Mouse (Mus musculus) 416B (cell line): ENCODE measurements around the gene Ankdd1b.

Source experiments
- DNase-seq: peaks from one replicate; pipeline ENCODE4 v3.0.0; 2011; ENCODE audit warnings: low read depth

Gene Ankdd1b

DNA sequence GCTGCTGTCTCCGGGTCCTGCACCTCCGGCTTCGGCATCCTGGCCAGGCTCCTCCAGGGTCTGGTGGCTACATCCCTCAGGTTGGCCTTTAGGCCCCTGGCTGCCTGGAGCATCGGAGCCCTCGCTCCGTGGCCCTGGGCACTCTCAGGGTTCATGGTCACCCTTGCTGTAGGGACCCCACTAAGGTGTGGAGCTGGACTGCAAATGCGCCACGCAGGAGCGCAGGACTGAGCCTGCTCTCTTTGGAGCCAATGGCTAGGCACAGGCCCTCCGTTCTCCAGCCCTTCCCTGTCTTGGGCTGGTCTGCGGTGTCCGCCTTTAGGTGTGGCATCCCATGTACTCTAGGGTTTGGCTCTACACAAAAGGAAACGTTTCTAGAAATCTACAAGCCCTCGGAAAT is at the start of gene Ankdd1b:
Gene Ankdd1b, minus strand, starts transcription at position 242 of the 400 bp plus-strand sequence.
- no peak for DNase-seq

DNA sequence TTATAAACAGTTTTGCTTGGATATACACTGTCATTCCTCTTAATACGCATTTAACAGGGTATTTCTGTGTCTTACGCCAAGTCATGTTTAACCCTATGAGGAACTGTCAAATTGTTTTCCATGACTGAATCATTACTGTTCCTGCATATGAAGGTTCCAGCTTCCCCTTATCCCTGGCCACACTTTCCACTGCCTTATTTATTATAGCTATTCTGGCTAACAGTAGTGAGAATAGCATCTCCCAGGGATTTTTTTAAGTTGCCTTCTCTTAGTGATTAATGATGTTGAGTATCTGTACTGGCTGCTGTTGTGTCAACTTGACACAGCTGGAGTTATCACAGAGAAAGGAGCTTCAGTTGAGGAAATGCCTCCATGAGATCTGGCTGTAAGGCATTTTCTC is 46.3 kb upstream of the Ankdd1b start:
- no peak for DNase-seq

DNA sequence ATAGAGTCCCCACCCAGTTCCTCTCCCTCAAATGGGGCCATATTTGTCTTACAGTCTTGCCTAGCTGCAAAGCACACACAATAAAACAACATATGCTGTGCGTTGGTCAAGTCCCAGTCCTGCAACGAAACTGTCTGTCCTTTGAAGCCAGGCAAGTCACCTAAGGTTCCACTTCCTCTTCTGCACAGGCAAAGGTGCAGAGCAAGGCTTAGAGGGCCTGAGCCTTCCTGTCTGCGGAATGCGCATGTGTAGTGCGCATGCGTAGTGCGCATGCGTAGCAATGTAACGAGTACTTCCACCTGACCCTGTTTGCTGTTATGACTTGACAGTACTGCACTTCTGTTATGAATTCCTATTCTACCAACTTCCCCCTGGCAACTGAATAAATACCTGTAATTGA is 45.3 kb upstream of the Ankdd1b start:
- no peak for DNase-seq

DNA sequence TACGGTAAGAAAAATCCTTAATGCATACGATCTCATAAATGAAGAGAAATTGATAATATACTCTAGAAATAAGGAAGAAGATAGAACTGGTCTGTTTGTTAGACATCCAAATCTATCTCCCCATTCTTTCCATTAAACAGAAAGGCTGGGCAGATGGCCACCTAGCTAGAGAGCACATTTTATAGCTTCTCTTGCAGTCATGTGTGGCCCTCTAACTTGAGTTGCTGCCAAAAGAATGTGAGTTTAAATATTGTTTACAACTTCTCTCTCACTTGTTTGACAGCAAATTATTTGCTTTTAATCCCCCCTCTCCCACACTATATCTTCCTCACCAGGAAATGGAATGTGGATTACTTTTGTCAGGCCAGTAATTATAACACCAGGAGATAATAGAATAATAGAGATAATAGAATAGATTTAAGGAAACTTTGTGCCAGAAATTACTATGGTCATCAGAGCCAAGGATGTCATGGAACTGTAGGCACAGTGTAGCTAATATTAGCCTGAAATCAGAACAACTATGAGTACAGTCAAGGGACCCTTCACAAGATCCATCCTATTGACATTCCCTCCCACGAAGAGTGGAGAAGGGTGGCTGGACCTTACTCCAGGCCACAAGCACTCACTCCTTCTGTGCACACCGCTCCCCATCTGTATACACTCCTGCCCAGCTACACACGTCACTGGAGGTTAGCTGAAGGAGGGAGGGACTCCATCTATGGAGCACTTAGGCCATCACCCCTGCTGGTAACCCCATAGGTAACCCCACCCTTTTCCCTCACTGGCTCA is 43.4 kb upstream of the Ankdd1b start:
- no peak for DNase-seq

DNA sequence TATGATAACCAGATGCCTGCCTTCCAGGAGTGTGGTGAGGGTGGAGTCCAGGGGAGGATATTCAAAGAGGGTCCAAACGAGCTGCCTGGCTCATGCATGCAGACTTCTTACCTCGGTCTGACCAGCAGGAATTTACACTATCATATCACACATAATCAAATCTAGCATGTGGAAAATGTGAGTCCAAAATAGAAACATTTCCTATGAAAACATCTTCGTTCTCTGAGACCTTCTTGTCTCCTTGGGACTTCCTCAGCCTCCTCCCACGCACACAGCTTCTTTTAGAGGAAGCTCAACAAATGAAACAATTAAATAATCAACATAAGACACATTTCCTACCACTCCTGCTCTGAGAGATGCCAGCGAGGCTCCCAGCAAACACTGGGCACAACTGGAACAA is 40.9 kb upstream of the Ankdd1b start:
- DNase-seq: peak; percentile 54

DNA sequence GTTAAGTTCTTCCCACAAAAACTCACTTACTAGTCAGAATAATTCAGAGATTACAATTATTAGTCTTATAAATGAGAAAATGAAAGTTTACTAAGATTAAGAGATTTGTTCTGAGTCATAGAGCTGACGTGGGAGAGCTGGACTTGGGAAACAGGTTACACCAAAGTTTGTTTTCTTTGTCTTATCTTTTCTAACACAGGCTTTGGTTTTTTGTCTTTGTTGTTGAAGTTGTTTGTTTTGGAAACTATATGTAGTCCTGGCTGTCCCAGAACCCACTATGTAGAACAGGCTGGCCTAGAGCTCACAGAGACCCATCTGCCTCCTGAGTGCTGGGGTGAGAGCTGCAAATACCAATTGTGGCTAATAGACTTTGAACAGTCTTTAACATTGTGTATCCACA is 40.3 kb upstream of the Ankdd1b start:
- peak; percentile 84 for DNase-seq

DNA sequence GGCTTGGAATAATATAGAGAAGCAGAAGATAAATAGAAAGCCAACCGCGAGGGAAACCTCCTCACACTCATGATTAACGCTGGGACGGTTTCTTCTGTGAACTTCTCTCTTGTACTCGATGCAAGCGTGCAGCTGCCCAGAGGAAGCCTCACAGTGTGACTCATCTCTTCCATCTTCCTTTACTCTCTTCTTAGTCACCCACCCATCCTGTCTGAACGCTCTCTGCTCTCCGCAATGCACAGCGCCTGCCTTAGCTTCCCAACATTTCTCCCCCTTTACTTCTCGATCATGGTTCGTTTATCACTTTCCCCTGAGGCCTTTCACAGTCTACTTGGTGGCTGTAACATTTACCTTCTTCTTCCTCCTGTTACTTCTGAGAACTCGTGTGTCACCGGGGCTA is 39.6 kb upstream of the Ankdd1b start:
- peak; percentile 98 for DNase-seq

DNA sequence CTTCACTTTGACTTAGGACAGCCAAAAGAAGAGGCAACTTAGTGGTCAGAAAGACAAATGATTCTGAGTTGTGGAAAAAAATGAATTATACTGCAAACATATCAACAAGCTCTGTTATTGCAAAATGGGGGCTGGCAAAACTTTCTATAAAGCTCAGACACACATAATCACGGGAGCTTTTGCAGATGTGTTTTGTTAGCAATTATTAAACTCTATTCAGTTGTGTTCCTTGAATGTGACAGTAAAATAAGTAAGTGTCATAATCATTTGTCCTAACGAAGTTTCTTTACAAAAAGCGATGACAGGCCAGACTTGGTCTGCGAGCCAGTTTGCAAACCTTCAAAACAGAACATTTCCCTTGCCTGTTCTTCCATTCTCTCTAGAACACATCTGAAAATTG is 36.5 kb upstream of the Ankdd1b start:
- DNase-seq: no peak

DNA sequence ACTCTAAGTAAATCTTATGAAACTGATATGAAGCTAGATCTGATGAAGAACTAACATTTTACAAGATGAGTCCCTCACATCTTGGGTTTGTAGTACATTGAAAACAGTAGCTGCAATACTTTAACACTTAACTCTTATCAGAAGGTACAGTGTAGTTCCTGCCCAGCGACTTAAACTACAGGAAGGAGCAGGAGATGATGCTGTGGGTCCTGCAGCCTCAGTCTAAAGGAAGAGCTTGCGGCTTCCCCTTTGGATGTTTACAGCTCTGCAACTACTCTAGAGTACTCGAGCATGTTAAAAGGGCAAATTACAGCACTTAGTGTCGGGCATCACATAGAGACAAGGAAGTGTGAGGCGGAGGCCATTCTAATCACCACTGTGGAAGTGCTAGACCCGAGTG is 35.3 kb upstream of the Ankdd1b start:
- peak; percentile 56 for DNase-seq

DNA sequence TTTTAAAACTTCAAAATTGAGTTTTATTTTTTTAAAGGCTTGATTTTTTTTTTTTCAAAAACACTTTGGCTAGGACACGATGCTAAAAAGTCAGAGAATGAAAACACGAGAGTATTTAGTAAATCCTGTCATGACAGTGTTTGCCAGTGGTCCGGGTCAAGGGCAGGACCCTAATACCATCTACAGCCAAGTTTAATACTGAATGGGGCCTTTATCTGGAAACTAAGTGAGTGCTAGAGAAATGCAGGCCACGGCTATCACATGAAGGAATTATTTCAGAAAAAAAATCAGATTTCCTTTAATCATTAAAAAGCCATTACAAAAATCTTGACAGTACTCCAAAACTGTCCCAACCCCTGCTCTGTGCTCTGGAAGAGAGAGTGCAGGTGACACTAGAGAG is 34.7 kb upstream of the Ankdd1b start:
- no peak for DNase-seq

DNA sequence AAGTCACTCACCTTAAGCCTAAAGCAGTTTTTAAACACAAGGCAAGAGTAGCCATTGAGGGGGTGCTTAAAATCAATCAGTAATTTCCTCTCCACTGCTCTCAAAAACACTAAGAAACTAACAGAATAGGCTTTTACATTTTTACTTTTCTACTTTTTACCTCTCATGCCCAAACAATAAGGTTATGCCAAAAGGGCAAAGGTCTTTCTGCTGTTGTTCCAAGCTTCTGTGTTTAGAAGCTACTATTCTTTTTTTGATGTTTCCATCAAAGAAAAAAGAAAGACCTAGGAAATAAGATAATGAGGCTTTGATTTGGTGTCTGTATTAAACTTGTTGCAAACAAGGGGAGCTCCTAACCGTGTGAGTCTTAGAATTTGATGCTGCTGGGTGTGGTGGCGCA is 28.9 kb upstream of the Ankdd1b start:
- no peak for DNase-seq

DNA sequence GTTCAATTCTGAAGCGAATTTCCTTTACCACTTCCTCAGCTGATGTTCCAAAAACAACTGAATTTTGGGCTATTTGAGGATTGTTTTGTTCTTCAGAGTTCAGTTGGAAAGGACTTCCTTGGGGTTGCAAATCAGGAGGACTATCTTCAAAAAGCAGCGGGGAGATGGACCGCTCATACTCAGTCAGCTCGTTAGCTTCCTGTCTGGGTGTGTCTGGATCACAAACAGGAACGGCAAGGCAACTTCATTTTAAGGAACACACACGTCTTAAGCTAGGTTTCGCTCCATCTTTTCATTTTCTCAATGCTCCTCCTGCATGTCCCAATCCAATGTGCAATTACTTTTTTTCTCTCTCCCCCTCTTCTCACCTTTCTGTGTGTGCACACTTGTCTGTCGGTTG is 25.6 kb upstream of the Ankdd1b start:
- peak; percentile 24 for DNase-seq

DNA sequence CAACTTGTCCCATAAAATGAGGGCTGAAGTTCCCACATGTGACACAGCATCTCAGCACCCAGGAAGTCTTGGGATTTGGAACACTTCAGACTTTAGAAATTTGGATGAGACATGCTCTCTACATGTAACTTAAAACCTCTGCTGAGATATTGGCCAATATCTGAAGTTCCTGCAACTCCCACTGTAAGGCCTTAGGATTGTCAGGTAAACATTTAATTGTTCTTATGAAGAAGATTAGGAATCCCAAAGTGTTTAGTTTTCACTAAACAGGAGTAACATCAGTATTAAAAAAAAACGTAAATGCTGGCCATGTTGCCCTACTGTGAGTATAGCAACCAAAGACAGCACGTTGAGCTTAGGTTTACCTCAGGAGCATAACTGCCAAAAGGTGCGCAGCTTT is 19.4 kb upstream of the Ankdd1b start, which contains the start of gene Gm17622:
Gene Gm17622, plus strand, starts transcription at position 301 of the 400 bp plus-strand sequence.
- no peak for DNase-seq

DNA sequence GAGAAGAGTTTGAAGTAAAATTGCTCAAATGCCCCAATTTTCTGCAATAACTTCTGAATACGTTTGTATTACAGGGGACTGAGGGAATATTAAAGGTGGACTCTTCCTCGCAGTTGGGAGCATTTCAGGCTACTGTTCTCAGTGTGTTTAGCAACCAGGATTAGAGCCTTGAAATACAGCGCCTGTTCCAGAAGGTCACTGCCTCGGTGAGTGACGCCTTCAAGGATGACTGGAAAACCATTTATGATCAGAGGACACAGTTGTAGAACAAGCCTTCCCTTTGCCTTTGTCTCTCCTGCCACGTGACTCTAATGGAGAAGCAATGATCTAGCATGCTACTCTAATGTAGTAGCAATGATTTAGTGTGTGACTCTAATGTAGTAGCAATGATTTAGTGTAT is 17.0 kb upstream of the Ankdd1b start:
- DNase-seq: no peak

DNA sequence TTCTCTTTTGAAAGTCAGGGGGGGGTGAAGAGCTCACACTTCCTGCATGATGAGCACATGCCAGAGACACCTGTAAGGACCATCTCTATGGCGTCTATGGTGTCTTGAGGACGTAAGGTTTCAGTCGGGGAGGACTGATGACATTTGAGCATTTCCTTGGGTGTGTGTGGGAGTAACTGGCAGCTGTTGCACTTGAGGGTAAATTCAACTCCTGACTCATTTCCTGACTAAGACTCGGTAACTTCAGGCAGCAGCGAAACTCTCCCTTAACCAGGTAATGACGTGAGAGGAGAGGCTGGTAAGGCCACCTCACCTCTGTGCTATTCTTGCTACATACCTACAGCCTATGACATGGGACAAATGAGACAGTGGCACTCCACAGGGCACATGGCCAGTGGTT is 16.2 kb upstream of the Ankdd1b start:
- peak; percentile 84 for DNase-seq

DNA sequence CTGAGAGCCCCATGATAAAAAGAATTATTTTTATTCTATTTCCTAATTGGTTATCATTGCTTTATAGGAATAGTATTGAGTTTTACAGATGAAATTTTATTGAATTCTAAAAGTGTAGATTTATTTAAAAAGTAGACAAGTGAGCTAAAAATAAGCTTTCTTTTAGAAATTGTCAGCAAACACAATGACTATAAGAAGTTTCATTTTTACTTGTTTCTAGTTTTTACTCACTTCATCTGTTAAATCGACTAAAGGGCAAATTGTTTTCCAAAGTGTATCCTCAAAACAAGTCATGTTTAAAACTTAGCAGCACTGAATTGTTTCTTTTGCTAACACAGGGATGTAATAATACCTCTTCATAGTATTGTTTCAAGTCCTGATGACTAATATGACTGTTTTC is 8.0 kb upstream of the Ankdd1b start:
- no peak for DNase-seq

DNA sequence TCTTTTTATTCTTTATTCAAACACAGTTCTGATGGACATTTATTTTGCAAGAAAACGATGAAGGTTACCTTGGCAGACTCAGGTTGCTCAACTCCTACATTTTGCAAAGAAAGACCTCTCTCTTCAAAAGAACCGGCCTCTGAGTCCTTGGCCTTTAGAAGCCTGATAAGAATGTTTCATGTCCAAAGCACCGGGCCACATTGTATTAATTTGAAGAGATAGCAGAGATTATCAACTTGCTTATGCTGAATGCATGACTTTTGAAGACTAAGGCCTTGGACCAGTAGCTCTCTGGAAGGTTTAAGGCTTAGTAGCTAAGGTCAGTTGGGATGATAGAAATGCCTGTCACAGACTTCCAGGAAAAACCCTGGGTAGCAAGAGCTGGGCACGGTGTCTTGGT is 6.2 kb upstream of the Ankdd1b start:
- no peak for DNase-seq

DNA sequence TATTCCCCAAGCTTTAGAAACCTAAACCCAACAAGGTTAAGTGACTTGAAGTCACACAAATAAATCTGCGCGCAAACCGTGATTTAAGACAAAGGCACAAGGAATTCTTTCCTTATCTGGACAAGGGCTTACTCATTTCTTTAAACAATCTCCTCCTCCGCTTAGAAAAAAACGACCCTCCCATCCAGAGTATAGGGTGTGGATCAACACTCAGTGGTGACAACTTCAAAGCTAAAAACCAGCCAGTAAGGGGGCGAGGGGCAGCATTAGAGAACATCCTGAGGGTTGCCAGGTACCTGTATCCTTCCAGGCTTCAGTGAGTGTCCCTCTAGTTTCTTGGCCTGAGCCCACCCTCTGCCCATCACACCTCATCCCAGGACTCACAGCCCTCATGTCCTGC is 442 bp downstream of the Ankdd1b start:
- DNase-seq: no peak

DNA sequence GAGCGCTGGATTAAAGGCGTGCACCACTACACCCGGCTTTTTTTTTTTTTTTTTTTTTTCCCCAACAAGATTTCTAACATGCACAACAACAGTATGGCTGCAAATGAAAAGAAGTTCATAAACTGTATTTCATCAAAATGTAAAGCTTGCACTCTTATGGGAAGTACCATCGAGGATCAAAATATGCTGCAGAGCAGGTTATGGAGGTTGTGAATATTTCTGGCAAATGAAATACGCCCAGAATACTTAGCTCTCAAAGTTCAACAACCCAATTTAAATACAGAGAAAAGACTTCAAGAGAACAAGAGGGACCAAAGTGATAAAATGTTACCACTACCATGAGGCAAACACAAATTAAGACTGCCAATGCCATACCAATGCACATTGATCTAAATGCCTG is 2.3 kb downstream of the Ankdd1b start:
- DNase-seq: no peak

DNA sequence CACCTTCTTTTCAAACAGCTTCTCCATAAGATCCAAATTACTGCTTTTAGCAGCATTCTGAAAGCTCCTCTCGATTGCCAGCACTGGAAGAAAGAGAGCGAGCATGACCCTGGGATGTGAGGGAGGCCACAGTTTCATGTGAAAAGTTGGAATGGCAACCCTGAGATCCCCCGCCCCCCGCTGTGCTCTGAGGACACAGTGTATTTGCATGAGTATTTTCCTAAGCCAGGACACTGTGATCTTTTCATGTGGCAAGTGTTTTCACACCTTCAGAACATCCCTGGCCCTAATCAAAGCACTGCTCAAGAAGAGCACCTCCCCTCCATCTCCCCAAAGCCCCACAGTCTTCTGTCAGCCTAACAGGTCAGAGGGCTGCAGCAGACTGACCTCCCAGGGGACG is 5.7 kb downstream of the Ankdd1b start:
- DNase-seq: no peak

DNA sequence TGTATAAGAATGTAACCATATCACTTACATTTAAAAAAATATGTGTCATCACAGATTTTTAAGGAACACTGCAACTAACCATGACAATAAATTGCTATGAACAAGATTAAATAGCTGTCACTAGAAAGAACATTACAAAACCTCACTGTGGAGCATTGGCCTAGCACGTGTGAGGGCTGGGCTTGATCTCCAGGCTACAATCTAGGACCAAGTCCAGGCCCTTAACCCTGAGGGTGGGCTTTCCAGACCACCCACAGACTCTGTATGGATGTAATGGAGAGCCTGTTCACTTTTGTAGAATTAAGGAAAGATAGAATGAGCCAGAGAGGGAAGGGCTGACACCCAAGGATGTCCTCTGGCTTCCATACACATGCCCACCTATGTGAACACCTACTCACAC is 8.4 kb downstream of the Ankdd1b start:
- no peak for DNase-seq

DNA sequence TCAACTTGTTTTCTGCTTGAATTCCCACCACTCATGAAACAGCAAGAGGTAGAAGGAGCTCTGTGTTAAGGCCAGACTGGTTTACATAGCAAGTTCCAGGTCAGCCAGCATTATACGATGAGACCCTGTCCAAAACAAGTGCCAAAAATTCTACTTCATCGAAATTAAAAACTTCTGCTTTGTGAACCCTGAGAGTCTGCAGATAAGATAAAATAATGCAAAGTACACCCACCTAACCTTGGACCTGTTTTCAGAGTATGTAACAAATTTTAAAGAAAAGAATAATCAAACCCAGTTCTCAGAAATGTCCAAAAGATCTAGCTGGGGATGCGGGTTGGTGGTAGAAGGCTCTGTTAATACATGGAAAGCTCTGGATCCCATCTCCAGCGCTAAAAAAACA is 12.4 kb downstream of the Ankdd1b start:
- no peak for DNase-seq

DNA sequence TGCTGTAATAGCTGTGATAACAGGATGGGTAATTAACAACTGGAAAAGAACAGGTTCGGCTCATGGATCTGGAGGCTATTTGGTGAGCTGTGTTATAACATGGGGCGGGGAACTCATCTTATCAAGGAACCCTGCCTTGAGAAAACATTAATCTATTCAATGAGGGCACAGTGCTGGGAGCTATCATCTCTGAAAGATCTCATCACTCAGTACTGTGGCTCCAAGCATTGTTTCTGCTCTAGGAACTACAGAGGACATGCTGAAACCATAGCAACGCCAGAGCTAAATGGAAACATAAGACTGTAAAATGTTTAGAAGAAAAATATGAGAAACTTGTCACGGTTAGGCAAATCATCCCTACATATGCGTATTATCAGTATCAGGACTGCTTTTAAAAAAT is 13.0 kb downstream of the Ankdd1b start:
- no peak for DNase-seq

DNA sequence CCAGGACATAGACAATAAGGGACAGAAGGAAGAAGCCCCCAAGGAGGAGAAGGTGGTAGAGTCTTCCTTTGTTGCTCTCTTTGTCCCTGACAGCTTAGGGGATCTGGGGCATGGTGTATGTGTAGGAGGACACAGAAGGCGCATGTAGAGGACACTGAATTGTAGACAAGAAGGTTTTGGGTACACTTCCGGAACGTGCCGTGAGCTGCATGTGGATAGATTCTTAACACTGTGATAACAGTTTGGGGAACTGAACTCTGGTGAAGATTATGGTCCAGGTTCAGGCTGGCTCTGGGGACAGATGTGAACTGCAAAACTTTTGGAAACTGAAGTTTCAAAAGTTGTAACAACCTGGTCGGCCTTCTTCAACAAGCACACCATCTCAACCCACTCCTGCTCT is 13.4 kb downstream of the Ankdd1b start:
- DNase-seq: no peak
